Mouse (Mus musculus) CD4-positive helper T cell, adult 2 months (primary cell): Measurements from ENCODE around the gene Esrra.
"Not testable (repeated sequence)": the region's sequence is repeated elsewhere in the genome, so short reads cannot be mapped to it uniquely, and the experiment has no call there.

Experiments used
- DNase-seq: peaks from one replicate; pipeline ENCODE4 v3.0.0-alpha.2; 2012; ENCODE audit warnings: low read depth, missing footprints, low spot score

Gene Esrra

GRCm38 (mm10) chr19:6920741-6921636 is 624 bp downstream of the Esrra start:
- peak; percentile 70 for DNase-seq

DNA sequence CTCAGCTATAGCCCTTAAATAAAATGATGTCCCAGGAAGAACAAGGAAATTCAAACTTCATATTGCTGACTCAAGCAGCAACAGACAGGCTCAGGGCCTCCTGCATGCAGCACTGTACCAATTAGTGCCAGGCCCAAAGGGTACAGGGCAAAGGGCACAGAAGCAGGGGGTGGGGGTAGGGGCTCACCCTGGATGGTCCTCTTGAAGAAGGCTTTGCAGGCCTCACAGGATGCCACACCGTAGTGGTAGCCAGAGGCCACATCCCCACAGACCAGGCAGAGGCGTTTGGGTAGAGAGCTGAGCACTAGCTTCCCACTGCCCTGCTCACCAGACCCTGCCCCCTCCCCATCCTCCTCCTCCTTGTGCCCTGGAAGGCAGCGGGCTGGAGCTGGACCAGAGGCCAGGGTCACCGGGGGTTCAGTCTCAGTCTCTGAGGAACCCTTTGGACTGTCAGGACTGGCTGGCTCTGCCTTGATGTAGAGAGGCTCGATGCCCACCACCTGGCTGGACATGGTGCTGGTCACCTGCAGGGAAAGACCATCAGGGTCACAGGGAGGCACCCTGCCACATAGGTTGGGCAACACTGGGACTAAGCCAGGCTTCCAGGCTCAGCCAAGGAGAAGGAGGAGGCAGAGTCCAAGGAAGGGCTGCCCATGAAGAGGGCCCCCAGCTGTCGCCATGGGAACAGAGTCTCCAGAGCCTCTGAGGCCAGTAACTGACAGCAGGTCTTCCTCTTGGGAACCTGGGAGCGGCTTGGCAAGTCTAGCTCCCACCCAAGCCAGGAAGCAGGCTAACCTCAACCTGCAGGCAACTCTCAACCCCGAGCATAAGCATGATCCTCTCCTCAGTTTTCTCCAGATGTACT is 1.5 kb downstream of the Esrra start:
- DNase-seq, result no peak

DNA sequence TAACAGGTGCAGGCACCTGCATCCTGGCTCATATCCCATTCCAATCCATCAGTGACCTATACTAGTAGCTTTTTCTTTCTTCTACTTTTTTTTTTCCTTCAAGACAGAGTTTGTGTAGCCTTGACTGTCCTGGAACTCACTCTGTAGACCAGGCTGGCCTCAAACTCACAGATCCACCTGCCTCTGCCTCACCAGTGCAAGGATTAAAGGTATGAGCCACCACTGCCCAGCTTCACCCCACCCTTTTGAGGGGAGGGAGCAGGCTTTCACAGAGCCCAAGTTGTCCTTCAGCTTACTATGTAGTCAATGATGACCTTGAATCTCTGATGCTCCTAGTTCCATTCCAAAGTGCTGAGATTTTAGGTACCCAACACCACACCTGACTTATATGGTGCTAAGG is 2.2 kb downstream of the Esrra start:
- DNase-seq, result no peak

DNA sequence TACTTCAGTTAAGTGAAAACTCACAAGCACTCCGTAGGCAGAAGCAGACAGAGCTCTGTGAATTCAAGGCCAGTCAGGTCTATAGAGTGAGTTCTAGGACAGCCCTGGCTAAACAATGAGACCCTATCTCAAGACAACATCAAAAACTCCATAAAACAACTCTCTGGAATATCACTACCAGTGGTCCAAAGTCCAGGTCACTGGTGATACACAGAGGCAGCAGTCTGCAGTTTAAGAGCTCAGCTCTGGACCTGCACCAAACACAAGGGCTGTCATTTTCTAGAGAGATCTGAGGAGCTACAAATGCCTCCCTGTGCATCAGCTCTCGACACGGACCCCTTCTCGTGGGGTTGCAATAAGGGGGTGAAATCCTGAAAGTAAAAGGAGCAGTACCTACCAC is 3.3 kb downstream of the Esrra start:
- DNase-seq, result no peak

GRCm38 (mm10) chr19:6916496-6916895 is 5.1 kb downstream of the Esrra start:
- no peak for DNase-seq

- no peak for DNase-seq
Measured at GRCm38 (mm10) chr19:6915276-6915675, 6.3 kb downstream of the Esrra start.

- no peak for DNase-seq
Measured at GRCm38 (mm10) chr19:6914540-6914939, 7.1 kb downstream of the Esrra start.

- DNase-seq, result no peak
Measured at GRCm38 (mm10) chr19:6913991-6914390, 7.6 kb downstream of the Esrra start.

DNA sequence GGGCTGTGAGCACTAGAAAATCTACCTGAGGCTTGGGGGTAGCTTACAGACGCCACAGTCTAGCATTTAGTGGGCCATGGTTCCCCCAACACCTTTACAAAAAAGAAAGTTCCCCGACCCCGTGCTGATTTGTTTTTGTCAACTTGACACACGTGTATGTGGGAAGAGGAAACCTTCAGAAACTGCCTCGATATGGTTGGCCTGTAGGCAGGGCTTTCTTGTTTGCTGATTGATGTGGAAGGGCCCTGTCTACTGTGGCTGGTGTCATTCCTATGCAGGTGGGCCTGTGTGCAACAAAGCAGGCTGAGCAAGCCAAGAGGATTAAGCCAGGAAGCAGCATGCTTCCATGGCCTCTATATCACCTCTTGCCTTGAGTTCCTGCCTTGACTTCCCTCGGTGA is 8.6 kb downstream of the Esrra start:
- DNase-seq, result no peak

- DNase-seq, result no peak
Measured at GRCm38 (mm10) chr19:6912205-6912970, 9.2 kb downstream of the Esrra start.

GRCm38 (mm10) chr19:6911101-6912074 is 10.2 kb downstream of the Esrra start:
- no peak for DNase-seq

DNA sequence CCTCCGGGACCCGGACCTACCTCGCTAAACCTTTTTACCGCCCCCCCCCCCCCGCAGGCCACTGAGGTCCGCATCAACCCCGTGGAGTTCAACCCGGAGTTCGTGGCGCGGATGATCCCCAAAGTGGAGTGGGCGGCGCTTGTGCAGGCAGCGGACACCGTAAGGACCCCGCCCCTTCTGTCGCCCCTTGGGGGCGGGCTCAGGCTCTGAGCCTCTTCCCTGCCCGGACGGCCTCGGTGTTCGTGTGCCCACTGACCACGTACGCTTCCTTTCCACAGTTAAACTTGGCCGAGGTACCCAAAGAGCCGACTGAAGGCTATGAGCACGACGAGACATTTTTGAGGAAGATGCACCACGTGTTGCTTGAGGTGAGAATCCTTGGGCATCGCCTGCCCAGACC is 11.3 kb downstream of the Esrra start:
- DNase-seq, result not testable (repeated sequence)

DNA sequence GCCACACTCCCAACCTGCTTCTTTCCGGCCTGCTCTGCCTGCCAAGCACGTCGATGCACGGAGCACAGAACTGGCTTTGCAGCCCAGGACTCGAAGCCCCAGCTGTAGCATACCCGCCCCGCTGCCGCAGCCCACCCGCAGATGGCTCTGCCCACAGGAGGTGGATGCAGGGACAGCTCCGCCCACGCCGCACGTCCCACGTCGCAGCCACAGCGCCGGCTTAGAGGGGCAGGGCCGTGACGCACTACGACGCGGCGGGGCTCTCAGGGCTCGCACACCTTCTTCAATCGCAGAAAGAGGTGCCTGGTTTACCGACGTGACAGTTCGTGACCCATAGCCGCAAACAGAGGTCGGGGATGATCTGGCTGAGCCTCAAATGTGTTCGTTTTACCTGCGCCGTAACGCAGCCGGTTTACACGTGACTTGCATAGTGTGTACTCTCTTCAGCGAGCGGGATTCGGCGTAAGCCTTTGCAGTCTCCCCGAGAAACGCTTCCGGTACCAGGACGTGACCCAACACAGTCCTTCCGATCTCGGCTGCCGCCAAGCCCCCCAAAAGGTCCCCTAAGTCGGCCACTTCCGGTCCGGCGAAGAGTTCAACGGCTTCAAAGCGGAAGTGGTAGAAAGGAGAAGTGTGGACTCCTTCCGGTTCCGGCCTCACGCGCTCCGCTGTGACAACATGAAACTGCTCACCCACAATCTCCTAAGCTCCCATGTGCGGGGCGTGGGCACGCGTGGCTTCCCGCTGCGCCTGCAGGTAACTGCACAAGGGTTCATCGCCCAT is 11.9 kb downstream of the Esrra start, which contains the start of the genes Trmt112 and Prdx5:
Trmt112 (plus strand) TSS at position 192 of the 783 bp plus-strand sequence.
Prdx5 (minus strand) TSS at position 600 of the 783 bp plus-strand sequence.
- DNase-seq, result peak; percentile 95

GRCm38 (mm10) chr19:6909021-6909420 is 12.6 kb downstream of the Esrra start:
- no peak for DNase-seq

- no peak for DNase-seq
Measured at GRCm38 (mm10) chr19:6907811-6908540, 13.6 kb downstream of the Esrra start.

GRCm38 (mm10) chr19:6907094-6907493 is 14.5 kb downstream of the Esrra start:
- no peak for DNase-seq

GRCm38 (mm10) chr19:6906199-6906598 is 15.4 kb downstream of the Esrra start:
- no peak for DNase-seq

DNA sequence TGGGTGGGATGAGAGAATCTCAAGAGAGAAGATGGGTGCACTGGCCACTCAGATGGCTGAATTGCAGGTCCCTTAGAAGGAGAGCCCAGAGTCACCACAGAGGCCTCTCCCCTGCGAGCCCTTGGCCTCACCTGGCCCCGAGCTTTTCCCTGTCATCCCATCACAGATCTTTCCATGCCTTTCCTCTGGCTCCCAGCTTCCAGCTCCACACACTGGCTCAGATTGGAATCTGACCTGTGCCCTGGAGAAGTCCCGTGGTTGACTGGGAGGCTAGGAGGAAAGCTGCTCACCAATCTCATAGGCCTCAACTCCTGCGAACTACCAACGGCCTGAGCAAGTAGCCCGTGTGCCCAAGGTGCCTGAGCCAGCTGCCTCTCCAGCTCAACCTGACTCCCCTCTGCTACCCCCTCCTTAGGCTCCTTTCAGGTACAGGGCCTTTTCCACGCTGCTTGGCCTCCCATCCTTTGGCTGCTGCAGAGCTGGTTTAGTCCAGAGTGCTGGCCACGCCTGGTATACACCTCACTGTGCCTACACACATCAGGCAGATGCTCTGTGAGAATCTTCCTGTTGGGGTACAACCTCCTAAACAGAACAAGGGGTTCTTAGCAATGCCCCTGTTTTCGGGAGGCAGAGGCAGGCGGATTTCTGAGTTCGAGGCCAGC is 16.0 kb downstream of the Esrra start:
- no peak for DNase-seq
